Mouse (Mus musculus) heart, embryonic 14.5 days (tissue): ENCODE measurements around the gene Proca1. TPM values are rescaled to one million over a fixed set of nuclear protein-coding genes. Genes with fewer than 3 reads are reported as not detected.
A peak's percentile ranks its signal among the peaks of the same experiment; 100 is the strongest.

ENCODE experiments used
- ATAC-seq: fragments of 200-750 bp; cut with Nextera tagmentation; 2 replicates; pipeline ENCODE4 v1.8.0; 2017; ENCODE audit warnings: low read depth, moderate TSS enrichment; ENCODE audit not compliant: insufficient number of reproducible peaks, insufficient read depth, low FRiP score
- H3K27ac ChIP-seq, 2 experiments: fragments of 200-500 bp in 1 of 2; fragments of 300-500 bp in 1 of 2; sonication (generic) in 1 of 2; replicated peaks in 1 of 2; 2 replicates each; pipeline ENCODE4 v1.5.1; 2012 to 2014; ENCODE audit warnings: low read depth in 2 of 2, low read length in 2 of 2, control low read depth in 1 of 2, mild to moderate bottlenecking in 1 of 2, mixed read lengths in 1 of 2; ENCODE audit not compliant: control insufficient read depth in 1 of 2, insufficient read depth in 1 of 2
- H3K27me3 ChIP-seq: fragments of 300-500 bp; sonication (generic); 2 replicates; pipeline ENCODE4 v1.6.1; 2014; ENCODE audit warnings: mild to moderate bottlenecking, low read length, control low read depth; ENCODE audit not compliant: control insufficient read depth, insufficient read depth
- H3K36me3 ChIP-seq: fragments of 300-500 bp; sonication (generic); 2 replicates; pipeline ENCODE4 v1.6.1; 2014; ENCODE audit warnings: mild to moderate bottlenecking, control low read depth, low read length, mixed read lengths; ENCODE audit not compliant: control insufficient read depth, insufficient read depth
- H3K4me1 ChIP-seq, 2 experiments: fragments of 200-500 bp in 1 of 2; fragments of 300-500 bp in 1 of 2; sonication (generic) in 1 of 2; 2 replicates each; pipeline ENCODE4 v1.6.1; 2012 to 2014; ENCODE audit warnings: low read length in 2 of 2, control low read depth in 1 of 2, mixed read lengths in 1 of 2; ENCODE audit not compliant: control insufficient read depth in 2 of 2, insufficient read depth in 2 of 2
- H3K4me2 ChIP-seq: fragments of 300-500 bp; sonication (generic); 2 replicates; pipeline ENCODE4 v1.6.1; 2014; ENCODE audit warnings: mild to moderate bottlenecking, low read length
- H3K4me3 ChIP-seq, 2 experiments: fragments of 200-500 bp in 1 of 2; fragments of 300-500 bp in 1 of 2; sonication (generic) in 1 of 2; 2 replicates each; pipeline ENCODE4 v1.5.1; 2012 to 2014; ENCODE audit warnings: low read length in 2 of 2, mild to moderate bottlenecking in 2 of 2, control low read depth in 1 of 2, low read depth in 1 of 2, moderate library complexity in 1 of 2; ENCODE audit not compliant: control insufficient read depth in 1 of 2, insufficient read depth in 1 of 2
- H3K9ac ChIP-seq: fragments of 300-500 bp; sonication (generic); 2 replicates; pipeline ENCODE4 v1.6.1; 2014; ENCODE audit warnings: mild to moderate bottlenecking, low read length
- H3K9me3 ChIP-seq: fragments of 300-500 bp; sonication (generic); 2 replicates; pipeline ENCODE4 v1.6.1; 2016; ENCODE audit warnings: low read length, control low read depth; ENCODE audit not compliant: control insufficient read depth
- WGBS: fragments of 180-500 bp; shearing (Covaris S2); extraction: QIAGEN DNeasy Blood & Tissue Kit; methylation state at CpG from one replicate; pipeline ENCODE4 v1.1.7; 2014; 5-methylcytosine and 5-hydroxymethylcytosine counted together
- polyA plus RNA-seq: library from polyadenylated mRNA; unstranded; fragments of >200 nt; fragmentation: Nextera tagmentation; extraction: Ambion mirVana; gene quantifications from 2 replicates; pipeline ENCODE4 v1.2.1, GENCODE M21; 2014

Proca1 gene
- polyA plus RNA-seq, 1 experiment from 2014 or later, result 2.9 TPM

DNA sequence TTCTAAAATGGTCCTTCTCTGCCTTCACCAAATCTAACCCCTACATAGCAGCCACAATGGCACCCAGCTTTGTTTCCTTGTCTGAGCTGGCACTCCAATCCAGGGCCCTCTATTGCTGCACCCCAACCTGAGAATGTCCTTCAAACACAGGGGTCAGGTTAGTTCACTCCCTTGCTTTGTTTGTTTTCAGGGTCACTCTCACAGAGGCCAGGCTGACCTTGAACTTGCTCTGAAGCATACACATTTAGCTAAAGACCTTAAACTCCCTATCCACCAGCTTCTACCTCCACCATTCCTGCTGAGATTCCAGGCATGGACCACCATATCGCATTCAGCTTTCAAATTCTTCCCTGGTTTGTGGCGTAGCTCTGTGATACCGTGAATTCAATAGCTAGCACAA lies 18.7 kb upstream of the Proca1 start:
- no peaks in the 10 kb centered on the region for H3K27me3 ChIP-seq
- H3K9ac ChIP-seq, result no peak overlapping the region
- H3K36me3 ChIP-seq, result peaks cover 4% of the 10 kb centered on the region
- WGBS, result 95% methylated on average over 3 of the region's 3 CpGs
- ATAC-seq, result no peak
- no peak overlapping the region for H3K4me3 ChIP-seq
- H3K4me2 ChIP-seq, result no peak overlapping the region
- H3K27ac ChIP-seq, result no peak overlapping the region
- H3K4me1 ChIP-seq, result peaks cover 7 to 12% of the 10 kb centered on the region in 2 experiments
- H3K9me3 ChIP-seq, result no peaks in the 10 kb centered on the region

GRCm38 (mm10) chr11:78175771-78176401 lies 17.3 kb upstream of the Proca1 start:
- Histone ChIP-seq H3K27ac (peak overlapping the region; percentile 89 to 92), H3K4me2 (peak overlapping the region; percentile 96), H3K36me3 (peaks cover 17% of the 10 kb centered on the region), H3K9ac (peak overlapping the region; percentile 79), H3K4me1 (peaks cover 10 to 22% of the 10 kb centered on the region in 2 experiments), H3K9me3 (no peaks in the 10 kb centered on the region), H3K27me3 (no peaks in the 10 kb centered on the region), H3K4me3 (peak overlapping the region; percentile 67 to 80)
- ATAC-seq, result no peak
- WGBS, result 3% methylated on average over 9 of the region's 10 CpGs

- Histone ChIP-seq H3K27ac (peak within 1 kb of the TSS; percentile 89 to 92), H3K4me2 (peak within 1 kb of the TSS; percentile 96), H3K4me3 (peak within 1 kb of the TSS; percentile 67 to 80), H3K4me1 (peaks cover 10 to 25% of the 10 kb centered on the region in 2 experiments), H3K9ac (peak within 1 kb of the TSS; percentile 79), H3K27me3 (no peaks in the 10 kb centered on the region), H3K9me3 (no peaks in the 10 kb centered on the region), H3K36me3 (peaks cover 23% of the 10 kb centered on the region)
- under 1% methylated on average over 32 of the region's 32 CpGs for WGBS
- ATAC-seq, result peak; percentile 46
Observed at GRCm38 (mm10) chr11:78176402-78176862, 16.8 kb upstream of the Proca1 start, which contains the start of the genes Nek8 and Tlcd1. Gene Nek8 (minus strand): TSS chr11:78176675. Gene Tlcd1 (plus strand): TSS chr11:78176711.

DNA sequence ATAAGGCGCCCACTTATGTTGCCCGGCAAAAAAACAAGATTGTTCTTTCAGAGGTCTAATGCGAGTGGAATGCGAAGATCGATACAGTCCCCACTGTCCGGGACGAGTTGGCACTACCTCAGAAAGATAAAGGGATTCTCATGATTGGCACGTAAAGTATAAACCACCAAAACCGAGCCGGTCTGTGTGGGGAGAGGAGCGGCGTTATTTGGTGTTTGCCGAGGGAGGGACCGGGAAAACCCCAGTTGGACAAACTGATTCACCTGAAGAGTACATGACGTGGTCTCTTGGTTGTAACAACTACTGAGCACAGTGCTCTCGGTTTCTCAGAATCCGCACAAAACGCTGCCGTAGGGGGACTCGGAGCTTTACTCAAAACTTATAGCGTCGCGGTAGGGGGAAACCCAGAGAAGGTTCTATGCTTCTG lies 16.3 kb upstream of the Proca1 start:
- peaks cover 11 to 30% of the 10 kb centered on the region in 2 experiments for H3K4me1 ChIP-seq
- peak overlapping the region; percentile 89 to 92 for H3K27ac ChIP-seq
- no peak for ATAC-seq
- peak overlapping the region; percentile 79 for H3K9ac ChIP-seq
- peak overlapping the region; percentile 96 for H3K4me2 ChIP-seq
- H3K27me3 ChIP-seq, result no peaks in the 10 kb centered on the region
- no peaks in the 10 kb centered on the region for H3K9me3 ChIP-seq
- H3K4me3 ChIP-seq, result peak overlapping the region; percentile 67 to 80
- peaks cover 28% of the 10 kb centered on the region for H3K36me3 ChIP-seq
- WGBS, result under 1% methylated on average over 23 of the region's 23 CpGs

- Histone ChIP-seq H3K4me1 (peaks cover 11 to 35% of the 10 kb centered on the region in 2 experiments), H3K27ac (peak overlapping the region; percentile 48 to 92), H3K9ac (peak overlapping the region; percentile 79), H3K9me3 (no peaks in the 10 kb centered on the region), H3K36me3 (peaks cover 33% of the 10 kb centered on the region), H3K4me3 (peak overlapping the region; percentile 67 to 80), H3K4me2 (peak overlapping the region; percentile 96), H3K27me3 (no peaks in the 10 kb centered on the region)
- no peak for ATAC-seq
- under 1% methylated on average over 10 of the region's 10 CpGs for WGBS
Observed at GRCm38 (mm10) chr11:78177437-78177836, 15.8 kb upstream of the Proca1 start.

- peak overlapping the region; percentile 79 for H3K9ac ChIP-seq
- no peaks in the 10 kb centered on the region for H3K9me3 ChIP-seq
- WGBS, result under 1% methylated on average over 70 of the region's 84 CpGs
- H3K27ac ChIP-seq, result peak overlapping the region; percentile 92 to 96
- peaks cover 33% of the 10 kb centered on the region for H3K36me3 ChIP-seq
- no peaks in the 10 kb centered on the region for H3K27me3 ChIP-seq
- peak; percentile 74 for ATAC-seq
- H3K4me1 ChIP-seq, result peaks cover 11 to 35% of the 10 kb centered on the region in 2 experiments
- H3K4me2 ChIP-seq, result peak overlapping the region; percentile 96
- H3K4me3 ChIP-seq, result peak overlapping the region; percentile 67 to 83
Observed at GRCm38 (mm10) chr11:78177903-78178858, 15.0 kb upstream of the Proca1 start.

GRCm38 (mm10) chr11:78178859-78179437 lies 14.2 kb upstream of the Proca1 start:
- no peaks in the 10 kb centered on the region for H3K9me3 ChIP-seq
- H3K4me1 ChIP-seq, result peaks cover 13 to 37% of the 10 kb centered on the region in 2 experiments
- peak overlapping the region; percentile 96 for H3K4me2 ChIP-seq
- ATAC-seq, result peak; percentile 15
- under 1% methylated on average over 29 of the region's 29 CpGs for WGBS
- no peaks in the 10 kb centered on the region for H3K27me3 ChIP-seq
- peak overlapping the region; percentile 92 to 96 for H3K27ac ChIP-seq
- peak overlapping the region; percentile 67 to 83 for H3K4me3 ChIP-seq
- peak overlapping the region; percentile 79 for H3K9ac ChIP-seq
- peaks cover 33% of the 10 kb centered on the region for H3K36me3 ChIP-seq
